Mouse (Mus musculus): ENCODE data around the gene Gm30191. TPM values are rescaled to one million over a fixed set of nuclear protein-coding genes. Genes with fewer than 3 reads are reported as not detected.

The Gm30191 gene
- polyA plus RNA-seq, 1 experiment from 2014 or later = 0.28 TPM

- no peak overlapping the region for H3K4me3 ChIP-seq (ENCODE audit: low read depth, low read length)
- 45% methylated on average over 4 of the region's 4 CpGs for WGBS
- H3K27ac ChIP-seq (replicated peaks; ENCODE audit: low read depth, low read length) = no peak overlapping the region
- no peak overlapping the region for H3K9ac ChIP-seq (ENCODE audit: low read depth, low read length)
- H3K4me1 ChIP-seq (ENCODE audit: control insufficient read depth, insufficient read depth, low read length) = no peaks in the 10 kb centered on the region
- H3K9me3 ChIP-seq (ENCODE audit: control insufficient read depth, low read length) = no peaks in the 10 kb centered on the region
- no peak overlapping the region for H3K4me2 ChIP-seq (ENCODE audit: low read depth, low read length)
- H3K36me3 ChIP-seq (ENCODE audit: control insufficient read depth, insufficient read depth, low read length) = no peaks in the 10 kb centered on the region
- no peak for ATAC-seq (ENCODE audit: low read depth)
- no peak for DNase-seq (ENCODE audit: low spot score)
- no peaks in the 10 kb centered on the region for H3K27me3 ChIP-seq (replicated peaks; ENCODE audit: control insufficient read depth, insufficient read depth, low read length)
Measured at GRCm38 (mm10) chr4:134299498-134299810, 52.7 kb downstream of the Gm30191 start.

Other genes starting within 250 kb of the Gm30191 start
- 42.3 and 48.9 TPM in 2 replicates for gene Dhdds, start 246.0 kb upstream of the Gm30191 start, polyA plus RNA-seq (2014; fragmentation: Nextera tagmentation; extraction: Ambion mirVana)
- not detected in 2 replicates for gene Lin28a, start 228.1 kb upstream of the Gm30191 start, polyA plus RNA-seq (2014; fragmentation: Nextera tagmentation; extraction: Ambion mirVana)
- gene Zfp683, start 193.1 kb upstream of the Gm30191 start, polyA plus RNA-seq (2014; fragmentation: Nextera tagmentation; extraction: Ambion mirVana) = not detected in 2 replicates
- gene Crybg2, start 186.1 kb upstream of the Gm30191 start, polyA plus RNA-seq (2014; fragmentation: Nextera tagmentation; extraction: Ambion mirVana) = 5.6 and 6.5 TPM in 2 replicates
- 15.6 and 19.3 TPM in 2 replicates for gene Cd52, start 151.9 kb upstream of the Gm30191 start, polyA plus RNA-seq (2014; fragmentation: Nextera tagmentation; extraction: Ambion mirVana)
- gene Ubxn11, start 144.4 kb upstream of the Gm30191 start, polyA plus RNA-seq (2014; fragmentation: Nextera tagmentation; extraction: Ambion mirVana) = 9.7 and 10.2 TPM in 2 replicates
- gene Sh3bgrl3, start 118.1 kb upstream of the Gm30191 start, polyA plus RNA-seq (2014; fragmentation: Nextera tagmentation; extraction: Ambion mirVana) = 445 and 477 TPM in 2 replicates
- gene Cep85, start 59.8 kb upstream of the Gm30191 start, polyA plus RNA-seq (2014; fragmentation: Nextera tagmentation; extraction: Ambion mirVana) = 40.2 and 46.2 TPM in 2 replicates
- gene Gm7534, start 43.9 kb upstream of the Gm30191 start, polyA plus RNA-seq (2014; fragmentation: Nextera tagmentation; extraction: Ambion mirVana) = 0.35 TPM in 1 of 2 replicates, not detected in the other
- not detected in 2 replicates for gene Catsper4, start 19.6 kb upstream of the Gm30191 start, polyA plus RNA-seq (2014; fragmentation: Nextera tagmentation; extraction: Ambion mirVana)
- gene Cnksr1, start 8.5 kb upstream of the Gm30191 start, polyA plus RNA-seq (2014; fragmentation: Nextera tagmentation; extraction: Ambion mirVana) = 2.4 and 2.6 TPM in 2 replicates
- gene E130218I03Rik, start 3.3 kb upstream of the Gm30191 start, polyA plus RNA-seq (2014; fragmentation: Nextera tagmentation; extraction: Ambion mirVana) = 0.29 and 0.67 TPM in 2 replicates
- gene Zfp593, start 1.3 kb upstream of the Gm30191 start, polyA plus RNA-seq (2014; fragmentation: Nextera tagmentation; extraction: Ambion mirVana) = 13.7 and 15.7 TPM in 2 replicates
- gene Grrp1, start 7.2 kb downstream of the Gm30191 start, polyA plus RNA-seq (2014; fragmentation: Nextera tagmentation; extraction: Ambion mirVana) = 6.8 and 7.4 TPM in 2 replicates
- 18.5 and 19.6 TPM in 2 replicates for gene Pdik1l, start 41.0 kb downstream of the Gm30191 start, polyA plus RNA-seq (2014; fragmentation: Nextera tagmentation; extraction: Ambion mirVana)
- gene Trim63, start 68.2 kb downstream of the Gm30191 start, polyA plus RNA-seq (2014; fragmentation: Nextera tagmentation; extraction: Ambion mirVana) = 2.0 and 2.5 TPM in 2 replicates
- gene Slc30a2, start 96.2 kb downstream of the Gm30191 start, polyA plus RNA-seq (2014; fragmentation: Nextera tagmentation; extraction: Ambion mirVana) = 0.13 and 0.42 TPM in 2 replicates
- 3.1 and 3.6 TPM in 2 replicates for gene Extl1, start 136.9 kb downstream of the Gm30191 start, polyA plus RNA-seq (2014; fragmentation: Nextera tagmentation; extraction: Ambion mirVana)
- 11.8 and 12.5 TPM in 2 replicates for gene Pafah2, start 149.4 kb downstream of the Gm30191 start, polyA plus RNA-seq (2014; fragmentation: Nextera tagmentation; extraction: Ambion mirVana)
- gene Stmn1, start 221.4 kb downstream of the Gm30191 start, polyA plus RNA-seq (2014; fragmentation: Nextera tagmentation; extraction: Ambion mirVana) = 1,154 and 1,326 TPM in 2 replicates
- 2.0 and 2.3 TPM in 2 replicates for gene Paqr7, start 249.8 kb downstream of the Gm30191 start, polyA plus RNA-seq (2014; fragmentation: Nextera tagmentation; extraction: Ambion mirVana)